Mouse (Mus musculus) liver, embryonic 14.5 days (tissue): ENCODE measurements around the gene Clca4b.

Source experiments
- CTCF ChIP-seq: IDR thresholded peaks from 2 replicates; pipeline ENCODE4 v1.5.1; 2016; ENCODE audit warnings: antibody characterized with exemption, low read depth, control low read depth
- EP300 ChIP-seq: IDR thresholded peaks from 2 replicates; pipeline ENCODE4 v1.6.1; 2016; ENCODE audit warnings: antibody characterized with exemption, low read depth

DNA sequence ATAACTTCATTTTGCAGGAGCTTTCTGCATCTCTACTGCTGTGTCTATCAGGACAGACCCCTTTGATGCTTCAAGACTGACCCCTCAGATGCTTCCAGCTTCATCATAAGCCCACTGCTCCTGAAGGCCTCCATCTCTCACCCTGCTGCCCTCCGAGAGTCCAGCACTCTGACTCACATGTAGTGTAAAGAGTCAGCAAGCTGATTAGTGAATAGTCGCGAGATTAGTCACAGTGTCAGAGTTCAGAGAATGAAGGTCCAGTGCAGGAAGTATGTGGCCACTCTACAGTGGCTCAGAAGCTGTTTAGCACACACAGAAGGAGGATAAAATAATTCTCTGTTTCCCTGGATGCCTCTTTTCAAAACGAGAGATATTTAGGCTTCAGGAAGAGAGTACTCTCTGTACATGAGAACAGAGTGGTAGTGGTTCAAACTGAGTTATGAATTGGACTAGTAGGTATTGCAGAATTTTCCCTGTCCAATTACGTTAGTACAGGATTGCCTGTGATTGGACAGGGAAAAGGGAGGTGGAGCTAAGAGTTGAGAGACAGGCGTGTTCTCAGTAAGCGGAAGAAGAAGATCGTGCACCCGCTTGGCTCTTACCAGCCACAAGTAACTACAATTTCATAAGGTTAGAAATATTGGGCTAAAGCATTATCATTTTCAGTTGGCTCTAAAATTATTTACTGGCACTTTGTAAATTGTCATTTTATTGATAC is 39.4 kb upstream of the Clca4b start:
- TF ChIP-seq CTCF (no peak), EP300 (no peak)
